Mouse (Mus musculus) spleen, adult 2 months (tissue): ENCODE measurements around the gene Fam124b.

Source experiments
- CTCF ChIP-seq: fragments of 200-500 bp; IDR thresholded peaks from 2 replicates; pipeline ENCODE4 v1.5.1; 2011; ENCODE audit warnings: mild to moderate bottlenecking, inconsistent platforms; ENCODE audit not compliant: insufficient read depth, insufficient read length, insufficient replicate concordance; ENCODE audit errors: extremely low read depth
- POLR2A ChIP-seq: fragments of 200-500 bp; IDR thresholded peaks from 2 replicates; pipeline ENCODE4 v1.6.1; 2011; ENCODE audit warnings: low read depth, low read length, inconsistent platforms

- TF ChIP-seq POLR2A (no peak), CTCF (no peak)
These were observed 5.1 kb downstream of the Fam124b start for GRCm38 (mm10) chr1:80213146-80213545.
